Mouse (Mus musculus) intestine, embryonic 14.5 days (tissue): ENCODE measurements around the gene Bex6. TPM values are rescaled to one million over a fixed set of nuclear protein-coding genes. Genes with fewer than 3 reads are reported as not detected.
A peak's percentile ranks its signal among the peaks of the same experiment; 100 is the strongest.

Experiments
- ATAC-seq: fragments of 200-750 bp; cut with Nextera tagmentation; replicated peaks from 2 replicates; pipeline ENCODE4 v1.8.0; 2017; ENCODE audit warnings: low read depth, moderate number of reproducible peaks, moderate TSS enrichment, moderate library complexity; ENCODE audit not compliant: low FRiP score, low TSS enrichment
- DNase-seq: peaks from one replicate; pipeline ENCODE4 v3.0.0-alpha.2; 2018; ENCODE audit warnings: low spot score
- H3K27ac ChIP-seq: fragments of 300-500 bp; sonication (generic); 2 replicates; pipeline ENCODE4 v1.5.1; 2014; ENCODE audit warnings: low read depth, mild to moderate bottlenecking, control low read depth
- H3K27me3 ChIP-seq: fragments of 300-500 bp; sonication (generic); replicated peaks from 2 replicates; pipeline ENCODE4 v1.6.1; 2014; ENCODE audit warnings: low read length, control low read depth; ENCODE audit not compliant: control insufficient read depth, insufficient read depth
- H3K36me3 ChIP-seq: fragments of 300-500 bp; sonication (generic); 2 replicates; pipeline ENCODE4 v1.6.1; 2014; ENCODE audit warnings: low read length, control low read depth; ENCODE audit not compliant: control insufficient read depth, insufficient read depth
- H3K4me1 ChIP-seq: fragments of 300-500 bp; sonication (generic); replicated peaks from 2 replicates; pipeline ENCODE4 v1.6.1; 2014; ENCODE audit warnings: low read length, control low read depth, mixed read lengths; ENCODE audit not compliant: control insufficient read depth, insufficient read depth
- H3K4me2 ChIP-seq: fragments of 300-500 bp; sonication (generic); 2 replicates; pipeline ENCODE4 v1.6.1; 2014; ENCODE audit warnings: low read length
- H3K4me3 ChIP-seq: fragments of 300-500 bp; sonication (generic); 2 replicates; pipeline ENCODE4 v1.5.1; 2014; ENCODE audit warnings: low read depth, low read length, control low read depth, mixed read lengths
- H3K9ac ChIP-seq: fragments of 300-500 bp; sonication (generic); 2 replicates; pipeline ENCODE4 v1.6.1; 2014; ENCODE audit warnings: mild to moderate bottlenecking, low read length
- H3K9me3 ChIP-seq: fragments of 300-500 bp; sonication (generic); 2 replicates; pipeline ENCODE4 v1.6.1; 2016; ENCODE audit warnings: low read length, control low read depth; ENCODE audit not compliant: control insufficient read depth
- WGBS: fragments of 180-500 bp; shearing (Covaris S2); extraction: QIAGEN DNeasy Blood & Tissue Kit; methylation state at CpG from one replicate; pipeline ENCODE4 v1.1.7; 2014; 5-methylcytosine and 5-hydroxymethylcytosine counted together
- polyA plus RNA-seq: library from polyadenylated mRNA; unstranded; fragments of >200 nt; fragmentation: Nextera tagmentation; extraction: Ambion mirVana; gene quantifications from 2 replicates; pipeline ENCODE4 v1.2.1, GENCODE M21; 2014

Bex6 gene
- polyA plus RNA-seq, 1 experiment from 2014 or later: not detected

GRCm38 (mm10) chr16:32153976-32154375, 25.6 kb upstream of the Bex6 start:
- Histone ChIP-seq H3K27me3 (no peaks in the 10 kb centered on the region), H3K36me3 (no peaks in the 10 kb centered on the region), H3K9ac (no peak overlapping the region), H3K9me3 (no peaks in the 10 kb centered on the region), H3K4me2 (no peak overlapping the region), H3K27ac (no peak overlapping the region), H3K4me3 (no peak overlapping the region), H3K4me1 (no peaks in the 10 kb centered on the region)
- DNase-seq: no peak
- WGBS: 81% methylated on average over 1 of the region's 1 CpGs
- ATAC-seq: no peak

GRCm38 (mm10) chr16:32154437-32154836, 25.2 kb upstream of the Bex6 start:
- ATAC-seq (no peak), DNase-seq (no peak)
- H3K9ac ChIP-seq: 0 out of 2 replicates have a peak overlapping the region, but pooled peaks have one; percentile 5
- H3K36me3 ChIP-seq: no peaks in the 10 kb centered on the region
- H3K27ac ChIP-seq: no peak overlapping the region
- WGBS: 48% methylated on average over 13 of the region's 13 CpGs
- H3K4me1 ChIP-seq: no peaks in the 10 kb centered on the region
- H3K27me3 ChIP-seq: no peaks in the 10 kb centered on the region
- no peak overlapping the region for H3K4me2 ChIP-seq
- no peak overlapping the region for H3K4me3 ChIP-seq
- H3K9me3 ChIP-seq: no peaks in the 10 kb centered on the region

- no peaks in the 10 kb centered on the region for H3K9me3 ChIP-seq
- WGBS: 35% methylated on average over 3 of the region's 3 CpGs
- no peak overlapping the region for H3K9ac ChIP-seq
- no peak for DNase-seq
- H3K27ac ChIP-seq: no peak overlapping the region
- no peak overlapping the region for H3K4me3 ChIP-seq
- H3K4me2 ChIP-seq: no peak overlapping the region
- no peaks in the 10 kb centered on the region for H3K4me1 ChIP-seq
- no peak for ATAC-seq
- H3K27me3 ChIP-seq: no peaks in the 10 kb centered on the region
- no peaks in the 10 kb centered on the region for H3K36me3 ChIP-seq
Measured at GRCm38 (mm10) chr16:32156719-32157118, 22.9 kb upstream of the Bex6 start.

- 81% methylated on average over 2 of the region's 2 CpGs for WGBS
- Histone ChIP-seq H3K36me3 (no peaks in the 10 kb centered on the region), H3K27me3 (no peaks in the 10 kb centered on the region), H3K4me1 (no peaks in the 10 kb centered on the region), H3K9me3 (no peaks in the 10 kb centered on the region), H3K4me2 (no peak overlapping the region), H3K4me3 (no peak overlapping the region), H3K27ac (no peak overlapping the region), H3K9ac (no peak overlapping the region)
- no peak for ATAC-seq
- no peak for DNase-seq
Measured at GRCm38 (mm10) chr16:32157369-32157768, 22.3 kb upstream of the Bex6 start.

GRCm38 (mm10) chr16:32158966-32159365, 20.7 kb upstream of the Bex6 start:
- Histone ChIP-seq H3K36me3 (no peaks in the 10 kb centered on the region), H3K4me1 (no peaks in the 10 kb centered on the region), H3K9me3 (no peaks in the 10 kb centered on the region), H3K9ac (no peak overlapping the region), H3K4me3 (no peak overlapping the region), H3K27me3 (no peaks in the 10 kb centered on the region), H3K27ac (no peak overlapping the region), H3K4me2 (no peak overlapping the region)
- ATAC-seq (no peak), DNase-seq (no peak)
- WGBS: 89% methylated on average over 3 of the region's 3 CpGs

- WGBS: 90% methylated on average over 9 of the region's 9 CpGs
Measured at GRCm38 (mm10) chr16:32160742-32161323, 18.8 kb upstream of the Bex6 start.

GRCm38 (mm10) chr16:32163392-32163791, 16.2 kb upstream of the Bex6 start:
- Histone ChIP-seq H3K27me3 (0 out of 2 replicates have a peak, but pooled peaks cover 3% of the 10 kb centered on the region), H3K9ac (no peak overlapping the region), H3K27ac (no peak overlapping the region), H3K4me2 (no peak overlapping the region), H3K4me1 (peaks cover 4% of the 10 kb centered on the region; the same call in 1 of the 2 replicates), H3K36me3 (no peaks in the 10 kb centered on the region), H3K9me3 (no peaks in the 10 kb centered on the region), H3K4me3 (no peak overlapping the region)
- WGBS: 69% methylated on average over 4 of the region's 4 CpGs
- ATAC-seq (no peak), DNase-seq (no peak)

More at GRCm38 (mm10) chr16:32160742-32161323, 18.8 kb upstream of the Bex6 start:
- DNase-seq (no peak), ATAC-seq (no peak)
- Histone ChIP-seq H3K27ac (no peak overlapping the region), H3K9ac (no peak overlapping the region), H3K27me3 (0 out of 2 replicates have a peak, but pooled peaks cover 3% of the 10 kb centered on the region), H3K4me3 (no peak overlapping the region), H3K4me2 (no peak overlapping the region), H3K36me3 (no peaks in the 10 kb centered on the region), H3K9me3 (no peaks in the 10 kb centered on the region), H3K4me1 (peaks cover 4% of the 10 kb centered on the region; the same call in 1 of the 2 replicates)

GRCm38 (mm10) chr16:32163891-32164290, 15.7 kb upstream of the Bex6 start:
- WGBS: 84% methylated on average over 5 of the region's 5 CpGs
- no peak overlapping the region for H3K9ac ChIP-seq
- no peak for ATAC-seq
- H3K4me1 ChIP-seq: peaks cover 4% of the 10 kb centered on the region; the same call in 1 of the 2 replicates
- H3K9me3 ChIP-seq: no peaks in the 10 kb centered on the region
- no peaks in the 10 kb centered on the region for H3K36me3 ChIP-seq
- DNase-seq: no peak
- H3K4me2 ChIP-seq: peak overlapping the region; percentile 55; the same call in 1 of the 2 replicates
- H3K4me3 ChIP-seq: no peak overlapping the region
- 0 out of 2 replicates have a peak, but pooled peaks cover 3% of the 10 kb centered on the region for H3K27me3 ChIP-seq
- no peak overlapping the region for H3K27ac ChIP-seq
